Mouse (Mus musculus): Measurements from ENCODE around the gene Lgals7. TPM values are rescaled to one million over a fixed set of nuclear protein-coding genes. Genes with fewer than 3 reads are reported as not detected.

Gene Lgals7
- polyA plus RNA-seq, 1 experiment from 2014 or later = 1.8 TPM

- no peak overlapping the region for H3K4me2 ChIP-seq (ENCODE audit: low read depth, low read length)
- H3K4me1 ChIP-seq (ENCODE audit: control insufficient read depth, insufficient read depth, low read length) = no peaks in the 10 kb centered on the region
- H3K4me3 ChIP-seq (ENCODE audit: low read depth, low read length) = no peak overlapping the region
- WGBS = 74% methylated on average over 5 of the region's 5 CpGs
- H3K9me3 ChIP-seq (ENCODE audit: control insufficient read depth, low read length) = no peaks in the 10 kb centered on the region
- H3K36me3 ChIP-seq (ENCODE audit: control insufficient read depth, insufficient read depth, low read length) = peaks cover 81% of the 10 kb centered on the region
- no peak for ATAC-seq (ENCODE audit: low read depth)
- no peak overlapping the region for H3K27ac ChIP-seq (ENCODE audit: low read depth, low read length)
- 0 out of 2 replicates have a peak, but pooled peaks cover 1% of the 10 kb centered on the region for H3K27me3 ChIP-seq (ENCODE audit: control insufficient read depth, insufficient read depth, low read length)
- no peak overlapping the region for H3K9ac ChIP-seq (replicated peaks; ENCODE audit: low read depth, low read length)
These were observed 31.3 kb downstream of the Lgals7 start for GRCm38 (mm10) chr7:28894942-28895341.

GRCm38 (mm10) chr7:28897661-28898060, 34.0 kb downstream of the Lgals7 start:
- no peak overlapping the region for H3K4me3 ChIP-seq (ENCODE audit: low read depth, low read length)
- no peaks in the 10 kb centered on the region for H3K9me3 ChIP-seq (ENCODE audit: control insufficient read depth, low read length)
- no peaks in the 10 kb centered on the region for H3K4me1 ChIP-seq (ENCODE audit: control insufficient read depth, insufficient read depth, low read length)
- no peak overlapping the region for H3K27ac ChIP-seq (ENCODE audit: low read depth, low read length)
- no peak for ATAC-seq (ENCODE audit: low read depth)
- H3K27me3 ChIP-seq (ENCODE audit: control insufficient read depth, insufficient read depth, low read length) = no peaks in the 10 kb centered on the region
- H3K9ac ChIP-seq (replicated peaks; ENCODE audit: low read depth, low read length) = no peak overlapping the region
- 96% methylated on average over 6 of the region's 6 CpGs for WGBS
- peaks cover 78% of the 10 kb centered on the region for H3K36me3 ChIP-seq (ENCODE audit: control insufficient read depth, insufficient read depth, low read length)
- H3K4me2 ChIP-seq (ENCODE audit: low read depth, low read length) = no peak overlapping the region

- Histone ChIP-seq H3K9me3 (ENCODE audit: control insufficient read depth, low read length) (no peaks in the 10 kb centered on the region), H3K4me3 (ENCODE audit: low read depth, low read length) (no peak overlapping the region), H3K4me2 (ENCODE audit: low read depth, low read length) (no peak overlapping the region), H3K27me3 (ENCODE audit: control insufficient read depth, insufficient read depth, low read length) (no peaks in the 10 kb centered on the region), H3K4me1 (ENCODE audit: control insufficient read depth, insufficient read depth, low read length) (no peaks in the 10 kb centered on the region), H3K9ac (replicated peaks; ENCODE audit: low read depth, low read length) (no peak overlapping the region), H3K27ac (ENCODE audit: low read depth, low read length) (no peak overlapping the region), H3K36me3 (ENCODE audit: control insufficient read depth, insufficient read depth, low read length) (peaks cover 82% of the 10 kb centered on the region)
- 89% methylated on average over 4 of the region's 4 CpGs for WGBS
- ATAC-seq (ENCODE audit: low read depth) = no peak
These were observed 36.3 kb downstream of the Lgals7 start for GRCm38 (mm10) chr7:28899972-28900371.

GRCm38 (mm10) chr7:28901311-28902125, 37.9 kb downstream of the Lgals7 start:
- H3K9me3 ChIP-seq (ENCODE audit: control insufficient read depth, low read length) = no peaks in the 10 kb centered on the region
- no peak overlapping the region for H3K4me3 ChIP-seq (ENCODE audit: low read depth, low read length)
- peak; percentile 66; the same call in 1 of the 2 replicates for ATAC-seq (ENCODE audit: low read depth)
- H3K4me1 ChIP-seq (ENCODE audit: control insufficient read depth, insufficient read depth, low read length) = no peaks in the 10 kb centered on the region
- H3K36me3 ChIP-seq (ENCODE audit: control insufficient read depth, insufficient read depth, low read length) = peaks cover 81% of the 10 kb centered on the region
- no peak overlapping the region for H3K4me2 ChIP-seq (ENCODE audit: low read depth, low read length)
- peak overlapping the region; percentile 52 for H3K27ac ChIP-seq (ENCODE audit: low read depth, low read length)
- H3K27me3 ChIP-seq (ENCODE audit: control insufficient read depth, insufficient read depth, low read length) = no peaks in the 10 kb centered on the region
- WGBS = 86% methylated on average over 13 of the region's 13 CpGs
- H3K9ac ChIP-seq (replicated peaks; ENCODE audit: low read depth, low read length) = no peak overlapping the region

GRCm38 (mm10) chr7:28902180-28902579, 38.5 kb downstream of the Lgals7 start:
- Histone ChIP-seq H3K4me1 (ENCODE audit: control insufficient read depth, insufficient read depth, low read length) (no peaks in the 10 kb centered on the region), H3K4me3 (ENCODE audit: low read depth, low read length) (no peak overlapping the region), H3K36me3 (ENCODE audit: control insufficient read depth, insufficient read depth, low read length) (peaks cover 81% of the 10 kb centered on the region), H3K9ac (replicated peaks; ENCODE audit: low read depth, low read length) (no peak overlapping the region), H3K27me3 (ENCODE audit: control insufficient read depth, insufficient read depth, low read length) (no peaks in the 10 kb centered on the region), H3K4me2 (ENCODE audit: low read depth, low read length) (no peak overlapping the region), H3K9me3 (ENCODE audit: control insufficient read depth, low read length) (no peaks in the 10 kb centered on the region), H3K27ac (ENCODE audit: low read depth, low read length) (peak overlapping the region; percentile 52)
- ATAC-seq (ENCODE audit: low read depth) = no peak
- WGBS = 89% methylated on average over 6 of the region's 6 CpGs

- ATAC-seq (ENCODE audit: low read depth) = no peak
- H3K4me1 ChIP-seq (ENCODE audit: control insufficient read depth, insufficient read depth, low read length) = no peaks in the 10 kb centered on the region
- H3K4me3 ChIP-seq (ENCODE audit: low read depth, low read length) = no peak overlapping the region
- H3K27ac ChIP-seq (ENCODE audit: low read depth, low read length) = no peak overlapping the region; the same call in 1 of the 2 replicates
- H3K36me3 ChIP-seq (ENCODE audit: control insufficient read depth, insufficient read depth, low read length) = peaks cover 82% of the 10 kb centered on the region
- H3K4me2 ChIP-seq (ENCODE audit: low read depth, low read length) = no peak overlapping the region
- no peaks in the 10 kb centered on the region for H3K9me3 ChIP-seq (ENCODE audit: control insufficient read depth, low read length)
- no peaks in the 10 kb centered on the region for H3K27me3 ChIP-seq (ENCODE audit: control insufficient read depth, insufficient read depth, low read length)
- 87% methylated on average over 3 of the region's 3 CpGs for WGBS
- no peak overlapping the region for H3K9ac ChIP-seq (replicated peaks; ENCODE audit: low read depth, low read length)
These were observed 39.2 kb downstream of the Lgals7 start for GRCm38 (mm10) chr7:28902809-28903208.

GRCm38 (mm10) chr7:28903778-28904177, 40.1 kb downstream of the Lgals7 start:
- H3K9me3 ChIP-seq (ENCODE audit: control insufficient read depth, low read length) = no peaks in the 10 kb centered on the region
- H3K9ac ChIP-seq (replicated peaks; ENCODE audit: low read depth, low read length) = no peak overlapping the region
- H3K4me3 ChIP-seq (ENCODE audit: low read depth, low read length) = no peak overlapping the region
- no peak overlapping the region for H3K4me2 ChIP-seq (ENCODE audit: low read depth, low read length)
- no peaks in the 10 kb centered on the region for H3K27me3 ChIP-seq (ENCODE audit: control insufficient read depth, insufficient read depth, low read length)
- H3K27ac ChIP-seq (ENCODE audit: low read depth, low read length) = no peak overlapping the region
- H3K36me3 ChIP-seq (ENCODE audit: control insufficient read depth, insufficient read depth, low read length) = peaks cover 79% of the 10 kb centered on the region
- 94% methylated on average over 10 of the region's 10 CpGs for WGBS
- ATAC-seq (ENCODE audit: low read depth) = no peak
- no peaks in the 10 kb centered on the region for H3K4me1 ChIP-seq (ENCODE audit: control insufficient read depth, insufficient read depth, low read length)

- 97% methylated on average over 5 of the region's 5 CpGs for WGBS
- peaks cover 88% of the 10 kb centered on the region for H3K36me3 ChIP-seq (ENCODE audit: control insufficient read depth, insufficient read depth, low read length)
- no peaks in the 10 kb centered on the region for H3K9me3 ChIP-seq (ENCODE audit: control insufficient read depth, low read length)
- no peaks in the 10 kb centered on the region for H3K4me1 ChIP-seq (ENCODE audit: control insufficient read depth, insufficient read depth, low read length)
- no peak overlapping the region for H3K4me2 ChIP-seq (ENCODE audit: low read depth, low read length)
- no peak overlapping the region for H3K27ac ChIP-seq (ENCODE audit: low read depth, low read length)
- H3K4me3 ChIP-seq (ENCODE audit: low read depth, low read length) = no peak overlapping the region
- no peak for ATAC-seq (ENCODE audit: low read depth)
- H3K27me3 ChIP-seq (ENCODE audit: control insufficient read depth, insufficient read depth, low read length) = no peaks in the 10 kb centered on the region
- H3K9ac ChIP-seq (replicated peaks; ENCODE audit: low read depth, low read length) = no peak overlapping the region
These were observed 43.5 kb downstream of the Lgals7 start for GRCm38 (mm10) chr7:28907195-28907594.

- no peaks in the 10 kb centered on the region for H3K9me3 ChIP-seq (ENCODE audit: control insufficient read depth, low read length)
- no peak overlapping the region for H3K27ac ChIP-seq (ENCODE audit: low read depth, low read length)
- no peak overlapping the region for H3K9ac ChIP-seq (replicated peaks; ENCODE audit: low read depth, low read length)
- H3K36me3 ChIP-seq (ENCODE audit: control insufficient read depth, insufficient read depth, low read length) = peaks cover 79% of the 10 kb centered on the region
- H3K4me3 ChIP-seq (ENCODE audit: low read depth, low read length) = no peak overlapping the region
- H3K27me3 ChIP-seq (ENCODE audit: control insufficient read depth, insufficient read depth, low read length) = no peaks in the 10 kb centered on the region
- no peaks in the 10 kb centered on the region for H3K4me1 ChIP-seq (ENCODE audit: control insufficient read depth, insufficient read depth, low read length)
- no peak overlapping the region for H3K4me2 ChIP-seq (ENCODE audit: low read depth, low read length)
- WGBS = 75% methylated on average over 4 of the region's 4 CpGs
- ATAC-seq (ENCODE audit: low read depth) = no peak
These were observed 48.0 kb downstream of the Lgals7 start for GRCm38 (mm10) chr7:28911632-28912031.

All from neural tube, embryonic 14.5 days (tissue).